Mouse (Mus musculus) pancreas, adult 10 weeks (tissue): Measurements from ENCODE around the gene Cdc14b. TPM values are rescaled to one million over a fixed set of nuclear protein-coding genes. Genes with fewer than 3 reads are reported as not detected.

ENCODE experiments used
- polyA plus RNA-seq: library from polyadenylated mRNA; stranded (reverse); fragments of 350-450 nt; fragmentation: Illumina TruSeq; extraction: RNeasy Lipid Tissue Mini Kit (QIAGEN cat#74804); gene quantifications from one replicate; pipeline ENCODE4 v1.2.3, GENCODE M21; 2015; ENCODE audit warnings: low read depth, low replicate concordance; ENCODE audit not compliant: insufficient read depth

Gene Cdc14b
- polyA plus RNA-seq, result 1.5 TPM

DNA sequence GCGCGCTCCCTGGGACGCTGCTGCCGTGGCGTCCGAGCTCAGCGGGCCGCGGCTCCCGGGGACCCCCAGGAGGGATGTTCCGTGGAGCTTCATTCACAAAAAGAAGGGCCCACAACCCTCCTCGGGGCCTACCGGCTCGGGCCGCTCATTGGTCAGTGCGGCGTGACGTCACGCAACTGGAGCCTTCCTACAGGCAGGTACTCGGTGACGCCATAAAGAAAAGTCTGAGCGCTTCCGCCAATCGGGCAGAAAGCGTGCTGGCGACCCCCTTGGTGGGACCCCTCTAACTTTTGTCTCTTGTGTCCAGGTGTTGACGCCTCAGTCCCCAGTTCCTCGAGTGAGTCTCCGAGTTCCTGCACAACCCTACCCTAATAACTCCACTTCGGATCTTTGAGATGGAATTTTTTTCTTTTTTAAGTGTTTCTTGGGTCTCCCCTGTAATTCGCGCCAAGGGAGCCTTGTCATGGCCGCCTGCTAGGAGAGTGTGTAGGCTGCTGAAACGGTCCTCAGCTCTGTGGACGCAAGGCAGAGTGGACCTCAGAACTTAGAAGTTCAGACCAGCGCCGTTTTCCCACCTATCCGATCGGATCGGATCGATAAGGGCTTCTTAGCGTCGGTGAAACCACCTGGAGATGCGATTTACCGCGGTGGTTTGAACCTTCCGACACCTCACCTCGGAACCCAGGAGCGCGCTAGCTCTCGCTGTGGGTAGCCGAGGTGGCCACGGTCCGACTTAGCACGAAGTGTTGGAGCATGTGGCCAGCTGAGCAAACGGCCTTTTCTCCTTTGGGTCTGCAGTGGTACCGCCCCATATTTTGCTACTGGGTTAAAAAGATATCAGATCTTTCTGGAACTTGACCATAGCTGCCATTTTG, at the start of gene Cdc14b:
Gene Cdc14b (minus strand): TSS at position 412 of the 875 bp plus-strand sequence.

DNA sequence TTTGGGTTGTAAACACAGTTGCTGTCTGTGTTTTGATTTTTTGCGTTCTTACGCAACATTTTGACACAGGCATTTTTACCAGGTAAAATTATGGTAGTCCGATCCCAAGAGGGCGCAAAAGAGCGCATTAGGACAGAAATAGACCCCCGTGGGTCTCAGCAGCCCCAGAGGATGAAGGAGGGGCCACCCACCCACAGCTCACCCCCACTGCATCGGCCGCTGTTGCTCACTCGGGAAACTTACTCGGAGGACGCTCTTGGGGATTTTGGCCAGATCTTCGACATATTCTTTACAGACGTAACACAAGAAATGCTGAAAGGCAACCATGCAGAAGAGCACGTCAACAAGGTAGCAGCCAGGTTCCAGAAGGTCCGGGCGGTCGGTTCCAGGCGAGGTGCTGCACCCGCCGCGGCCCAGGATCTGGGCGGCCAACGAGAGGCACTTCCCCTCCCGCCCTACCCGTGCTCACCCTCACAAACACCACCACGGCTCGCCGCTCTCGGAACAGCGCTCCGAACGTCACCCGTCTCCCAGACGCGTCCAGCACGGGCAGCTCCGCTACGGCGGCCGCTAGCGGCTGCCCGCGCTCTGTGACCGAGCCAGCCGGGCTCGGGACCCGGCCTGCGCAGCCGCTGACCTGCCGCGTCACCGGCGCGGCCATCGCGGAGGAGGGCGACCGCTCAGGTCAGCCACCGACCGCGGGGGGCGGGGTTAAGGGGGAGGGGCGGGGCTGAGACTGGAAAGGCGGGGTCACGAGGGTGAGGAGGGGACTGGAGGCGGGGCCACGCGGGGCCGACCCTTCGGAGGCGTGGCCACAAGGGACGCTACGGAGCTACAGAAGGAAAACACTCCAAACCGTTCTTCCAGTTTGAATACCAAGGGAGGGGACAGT, 37.2 kb upstream of the Cdc14b start, which contains the start of gene Aaed1:
Gene Aaed1 (minus strand): TSS at position 687 of the 892 bp plus-strand sequence.

GRCm38 (mm10) chr13:64161548-64161915, 113.6 kb downstream of the Cdc14b start, which contains the start of gene Habp4:
TSS of gene Habp4 (plus strand) at chr13:64161824.

DNA sequence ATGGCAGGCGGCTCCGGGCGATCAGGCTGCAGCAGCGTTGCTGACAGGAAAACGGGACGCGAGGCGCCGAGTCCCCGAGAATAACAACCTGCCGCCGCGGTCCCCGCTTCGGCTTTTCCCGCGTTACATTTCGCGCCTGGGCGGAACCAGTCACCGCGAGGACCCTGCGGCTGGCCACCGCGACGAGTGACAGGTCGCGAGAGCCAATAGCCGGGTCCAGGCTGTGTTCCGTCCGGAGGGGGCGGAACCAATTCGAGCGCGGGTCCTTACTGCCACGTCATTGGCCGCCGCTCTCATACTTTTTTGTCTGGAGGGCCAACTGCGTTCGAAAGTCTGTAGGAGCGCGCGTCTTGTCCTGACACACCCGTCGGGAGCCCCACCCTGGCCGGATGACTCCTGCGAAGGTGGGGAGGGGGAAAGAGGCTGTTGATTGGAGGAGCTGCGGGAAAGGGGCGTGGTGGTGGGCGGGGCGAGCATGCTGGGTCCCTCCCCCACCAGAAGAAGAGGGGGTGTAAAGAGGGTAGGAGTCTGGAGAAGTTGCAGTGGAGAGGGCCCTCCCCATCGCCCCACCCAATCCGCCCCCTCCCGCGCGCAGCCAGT, 121.9 kb downstream of the Cdc14b start, which contains the start of gene Zfp367:
Gene Zfp367 (minus strand): TSS at position 120 of the 600 bp plus-strand sequence.

Other genes with a start within 250 kb of the Cdc14b start
- gene Hsd17b3, start 186.1 kb downstream of the Cdc14b start, polyA plus RNA-seq, result not detected
- 1.6 TPM for gene Slc35d2, start 145.9 kb downstream of the Cdc14b start, polyA plus RNA-seq
- 2.3 TPM for gene Zfp367, start 122.1 kb downstream of the Cdc14b start, polyA plus RNA-seq
- gene Habp4, start 113.5 kb downstream of the Cdc14b start, polyA plus RNA-seq, result 11.7 TPM
- 9.0 TPM for gene Aaed1, start 37.4 kb upstream of the Cdc14b start, polyA plus RNA-seq
- gene Ctsl, start 95.6 kb upstream of the Cdc14b start, polyA plus RNA-seq, result 65.9 TPM
- gene Cdk20, start 157.0 kb upstream of the Cdc14b start, polyA plus RNA-seq, result 2.3 TPM
- gene Fam240b, start 222.5 kb upstream of the Cdc14b start, polyA plus RNA-seq, result not detected